ENCODE assay signal across 21 mouse cellular contexts in the genomic region with DNA sequence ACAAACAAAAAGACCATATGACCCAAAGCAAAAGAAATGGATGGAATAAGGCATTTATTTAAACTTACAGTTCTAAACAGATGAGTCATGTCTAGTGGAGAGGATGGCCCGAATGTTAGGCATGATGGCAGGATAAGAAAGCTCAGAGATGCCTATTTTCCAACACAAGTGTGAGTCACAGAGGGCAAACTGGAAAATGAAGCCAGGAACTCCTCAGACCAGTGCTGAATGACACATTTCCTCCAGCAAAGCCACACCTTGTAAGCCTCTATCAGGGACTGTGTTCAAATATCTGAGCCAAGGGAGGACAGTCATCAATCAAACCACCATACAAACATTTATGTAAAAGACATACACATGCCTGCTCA. TPM values are rescaled to one million over a fixed set of nuclear protein-coding genes. Genes with fewer than 3 reads are reported as not detected.
A peak's percentile ranks its signal among the peaks of the same experiment; 100 is the strongest.
DNase-seq lines count a peak whose midpoint lies in the region; ATAC-seq and TF ChIP-seq lines count a peak whose summit lies in the region.
"Had no signal": no experiment of that assay in that cellular context is flagged by ENCODE, and none has a peak within 500 bp of the region (broad histone marks: within the 10 kb centered on the region; RNA-seq: fewer than 3 reads in every experiment).

No protein-coding gene starts in this region.

- no peak overlapping the region for H3K4me2 ChIP-seq in lung, postnatal 0 days (replicated peaks; ENCODE audit: low read depth, low read length)
- H3K4me2 ChIP-seq in forebrain, postnatal 0 days (ENCODE audit: low read depth), result no peak overlapping the region
- H3K4me2 ChIP-seq in forebrain, embryonic 14.5 days (ENCODE audit: low read length), result no peak overlapping the region
- H3K4me2 ChIP-seq: embryonic facial prominence, embryonic 12.5 days; forebrain, embryonic 15.5 days had no signal

- no peak overlapping the region for H3K9ac ChIP-seq in lung, postnatal 0 days (replicated peaks; ENCODE audit: low read depth)
- no peak overlapping the region for H3K9ac ChIP-seq in MEL (ENCODE audit: control insufficient read depth, low read depth, low read length, poor library complexity, severe bottlenecking)
- H3K9ac ChIP-seq in forebrain, postnatal 0 days, result no peak overlapping the region
- H3K9ac ChIP-seq in forebrain, embryonic 14.5 days (ENCODE audit: low read length), result no peak overlapping the region
- H3K9ac ChIP-seq: embryonic facial prominence, embryonic 12.5 days; forebrain, embryonic 15.5 days had no signal

- peak; percentile 88 for TF ChIP-seq EP300 in lung, postnatal 0 days (IDR thresholded peaks at IDR 0.05)
- TF ChIP-seq EP300 in MEL (IDR thresholded peaks at IDR 0.05; ENCODE audit: low read depth in 1 of 2, low read length in 2 of 2), result no peak

- 0 out of 2 replicates have a peak, but pooled peaks cover 4% of the 10 kb centered on the region for H3K4me1 ChIP-seq in lung, postnatal 0 days (ENCODE audit: insufficient read depth, low read depth, low read length)
- H3K4me1 ChIP-seq in MEL (ENCODE audit: control insufficient read depth in 1 of 2, insufficient read depth in 2 of 2, low read length in 2 of 2), result peaks cover 0 to 2% of the 10 kb centered on the region in 2 experiments; a peak in 1 of 4 replicates
- no peaks in the 10 kb centered on the region for H3K4me1 ChIP-seq in forebrain, postnatal 0 days (ENCODE audit: insufficient read depth)
- H3K4me1 ChIP-seq in forebrain, embryonic 14.5 days (ENCODE audit: control insufficient read depth, insufficient read depth, low read length), result no peaks in the 10 kb centered on the region
- H3K4me1 ChIP-seq: embryonic facial prominence, embryonic 12.5 days; forebrain, embryonic 15.5 days; midbrain, embryonic 10.5 days had no signal

- H3K27ac ChIP-seq in lung, postnatal 0 days (ENCODE audit: low read length), result no peak overlapping the region
- H3K27ac ChIP-seq in MEL (ENCODE audit: control insufficient read depth, low read depth, low read length), result no peak overlapping the region
- no peak overlapping the region for H3K27ac ChIP-seq in forebrain, postnatal 0 days (ENCODE audit: low read depth, low read length)
- no peak overlapping the region for H3K27ac ChIP-seq in forebrain, embryonic 14.5 days (ENCODE audit: low read depth, low read length)
- H3K27ac ChIP-seq: embryonic facial prominence, embryonic 12.5 days; forebrain, embryonic 15.5 days; heart, embryonic 10.5 days; left cerebral cortex, adult 2 months; limb, embryonic 10.5 days; midbrain, embryonic 10.5 days had no signal

- no peaks in the 10 kb centered on the region for H3K79me2 ChIP-seq in MEL (ENCODE audit: control insufficient read depth, insufficient read depth, low read length, poor library complexity)

- 22% methylated on average over 1 of the region's 1 CpGs for WGBS in lung, postnatal 0 days
- WGBS in forebrain, postnatal 0 days, result 64% methylated on average over 1 of the region's 1 CpGs
- 93% methylated on average over 1 of the region's 1 CpGs for WGBS in forebrain, embryonic 14.5 days

- no peaks in the 10 kb centered on the region for H3K27me3 ChIP-seq in lung, postnatal 0 days (replicated peaks; ENCODE audit: insufficient read depth, low read length)
- no peaks in the 10 kb centered on the region; a peak in 1 of 4 replicates for H3K27me3 ChIP-seq in MEL (ENCODE audit: control insufficient read depth in 1 of 2, insufficient read depth in 2 of 2, low read length in 2 of 2)
- no peaks in the 10 kb centered on the region for H3K27me3 ChIP-seq in forebrain, postnatal 0 days (ENCODE audit: insufficient read depth, low read length)
- H3K27me3 ChIP-seq in forebrain, embryonic 14.5 days (replicated peaks; ENCODE audit: control insufficient read depth, insufficient read depth, low read length), result no peaks in the 10 kb centered on the region
- H3K27me3 ChIP-seq: CH12.LX; embryonic facial prominence, embryonic 12.5 days; forebrain, embryonic 15.5 days had no signal

- no peak for TF ChIP-seq CTCF in lung, postnatal 0 days (IDR thresholded peaks at IDR 0.05)
- TF ChIP-seq CTCF in MEL (IDR thresholded peaks at IDR 0.05 in 2 of 3, conservative IDR thresholded peaks at IDR 0.05 in 1 of 3; ENCODE audit: control insufficient read depth in 1 of 3, insufficient read depth in 1 of 3, low read depth in 2 of 3, low read length in 3 of 3, poor library complexity in 1 of 3, severe bottlenecking in 1 of 3), result no peak
- TF ChIP-seq CTCF in forebrain, postnatal 0 days (IDR thresholded peaks at IDR 0.05; ENCODE audit: low read depth), result no peak

- TF ChIP-seq POLR2A in MEL (IDR thresholded peaks at IDR 0.05; ENCODE audit: control insufficient read depth in 1 of 2, insufficient read depth in 1 of 2, low read depth in 1 of 2, low read length in 2 of 2, poor library complexity in 1 of 2), result no peak

- H3K4me3 ChIP-seq in lung, postnatal 0 days (ENCODE audit: low read depth, low read length), result no peak overlapping the region
- no peak overlapping the region for H3K4me3 ChIP-seq in MEL (ENCODE audit: control insufficient read depth in 1 of 2, insufficient read depth in 1 of 2, low read depth in 2 of 2, low read length in 2 of 2)
- no peak overlapping the region for H3K4me3 ChIP-seq in forebrain, postnatal 0 days (ENCODE audit: low read depth, low read length)
- H3K4me3 ChIP-seq in forebrain, embryonic 14.5 days (ENCODE audit: low read depth, low read length), result no peak overlapping the region
- H3K4me3 ChIP-seq: embryonic facial prominence, embryonic 12.5 days; erythroblast, embryonic 14.5 days; forebrain, embryonic 15.5 days; heart, embryonic 10.5 days; left cerebral cortex, adult 2 months; limb, embryonic 10.5 days; midbrain, embryonic 10.5 days had no signal

- H3K9me3 ChIP-seq in lung, postnatal 0 days (ENCODE audit: low read length), result no peaks in the 10 kb centered on the region
- H3K9me3 ChIP-seq in MEL (replicated peaks; ENCODE audit: insufficient read depth, low read length), result no peaks in the 10 kb centered on the region
- H3K9me3 ChIP-seq in forebrain, postnatal 0 days (ENCODE audit: low read length), result no peaks in the 10 kb centered on the region
- no peaks in the 10 kb centered on the region; the same call in 1 of the 2 replicates for H3K9me3 ChIP-seq in forebrain, embryonic 14.5 days (replicated peaks; ENCODE audit: control insufficient read depth, low read length)
- H3K9me3 ChIP-seq: embryonic facial prominence, embryonic 12.5 days; forebrain, embryonic 15.5 days; heart, embryonic 10.5 days; limb, embryonic 10.5 days; midbrain, embryonic 10.5 days had no signal

- TF ChIP-seq RAD21 in MEL (IDR thresholded peaks at IDR 0.05; ENCODE audit: low read depth, low read length), result no peak

- ATAC-seq in lung, postnatal 0 days, result peak; percentile 90
- ATAC-seq in common myeloid progenitor, adult 5-6 weeks (replicated peaks; ENCODE audit: low read depth, poor library complexity, severe bottlenecking), result peak; percentile 46; the same call in 1 of the 2 replicates
- ATAC-seq in forebrain, postnatal 0 days, result no peak
- no peak for ATAC-seq in forebrain, embryonic 14.5 days
- ATAC-seq: forebrain, embryonic 15.5 days had no signal

- H3K36me3 ChIP-seq in lung, postnatal 0 days (ENCODE audit: insufficient read depth, low read length), result no peaks in the 10 kb centered on the region
- H3K36me3 ChIP-seq in MEL (ENCODE audit: control insufficient read depth in 1 of 2, insufficient read depth in 2 of 2, low read length in 2 of 2), result no peaks in the 10 kb centered on the region; a peak in 1 of 4 replicates
- no peaks in the 10 kb centered on the region for H3K36me3 ChIP-seq in forebrain, postnatal 0 days (ENCODE audit: insufficient read depth)
- H3K36me3 ChIP-seq in forebrain, embryonic 14.5 days (ENCODE audit: control insufficient read depth, insufficient read depth, low read length), result no peaks in the 10 kb centered on the region
- H3K36me3 ChIP-seq: embryonic facial prominence, embryonic 12.5 days; forebrain, embryonic 15.5 days; heart, embryonic 10.5 days; limb, embryonic 10.5 days; midbrain, embryonic 10.5 days had no signal

- DNase-seq in lung, postnatal 0 days (ENCODE audit: low spot score), result peak; percentile 71
- DNase-seq in lung, postnatal 14 days, result no peak
- DNase-seq in MEL (ENCODE audit: low read depth, low spot score), result peak; percentile 14
- no peak for DNase-seq in forebrain, postnatal 0 days
- DNase-seq in cerebellum, adult 11 months, result no peak
- DNase-seq in forebrain, embryonic 14.5 days (ENCODE audit: low spot score), result no peak
- DNase-seq: adrenal gland, postnatal 14 days; cerebellum, adult 18-20 months; kidney, adult 9 months; kidney, postnatal 25 days; lung, adult 18-20 months; retina, postnatal 1 day had no signal

TF ChIP-seq in MEL, 35 proteins besides CTCF, POLR2A, EP300 and RAD21 (continues in another document):
- no peak for TF ChIP-seq ELF1 (IDR thresholded peaks at IDR 0.05; ENCODE audit: low read depth, low read length)
- TF ChIP-seq CHD2 (IDR thresholded peaks at IDR 0.05; ENCODE audit: low read length), result no peak
- TF ChIP-seq SMC3 (IDR thresholded peaks at IDR 0.05; ENCODE audit: low read depth, low read length), result no peak
- TF ChIP-seq ZKSCAN1 (IDR thresholded peaks at IDR 0.05; ENCODE audit: low read depth, low read length), result no peak
- no peak for TF ChIP-seq GATA1 (IDR thresholded peaks at IDR 0.05; ENCODE audit: low read depth, low read length)
- TF ChIP-seq ZMIZ1 (IDR thresholded peaks at IDR 0.05; ENCODE audit: low read depth, low read length), result no peak
- no peak for TF ChIP-seq SIN3A (IDR thresholded peaks at IDR 0.05; ENCODE audit: low read length)
- no peak for TF ChIP-seq ZNF384 (IDR thresholded peaks at IDR 0.05; ENCODE audit: low read depth, low read length)
- no peak for TF ChIP-seq TAL1 (IDR thresholded peaks at IDR 0.05; ENCODE audit: low read length)
- TF ChIP-seq RCOR1 (IDR thresholded peaks at IDR 0.05; ENCODE audit: low read depth, low read length), result no peak
- no peak for TF ChIP-seq HCFC1 (IDR thresholded peaks at IDR 0.05; ENCODE audit: low read depth, low read length)
- TF ChIP-seq BHLHE40 (IDR thresholded peaks at IDR 0.05; ENCODE audit: borderline replicate concordance, low read depth, low read length), result no peak
- no peak for TF ChIP-seq KAT2A (conservative IDR thresholded peaks at IDR 0.05; ENCODE audit: low read depth, low read length)
- no peak for TF ChIP-seq E2F4 (IDR thresholded peaks at IDR 0.05; ENCODE audit: borderline replicate concordance, low read depth, low read length)
- TF ChIP-seq CHD1 (IDR thresholded peaks at IDR 0.05; ENCODE audit: low read depth, low read length), result no peak

RNA-seq across cellular contexts. Expression of gene Nrip1, which starts 35.7 kb away (rescaled TPM):
- polyA plus RNA-seq in lung, postnatal 0 days (2015; fragmentation: Nextera tagmentation; extraction: Ambion mirVana), result 25.3 and 29.6 TPM in 2 replicates
- total RNA-seq in MEL (2012; rRNA removed), result 13.6 and 16.2 TPM in 2 replicates
- polyA plus RNA-seq in MEL (2012; ENCODE audit: insufficient read depth in 1 of 2, insufficient read length in 2 of 2, low read depth in 1 of 2, low replicate concordance in 2 of 2, missing spikeins in 1 of 2), result 10 to 100 TPM; 21.1 to 42.6 TPM
- 46.7 and 48.3 TPM in 2 replicates for total RNA-seq in common myeloid progenitor, adult 5-6 weeks (2017)
- total RNA-seq in forebrain, postnatal 0 days (2014; rRNA removed), result 31.0 and 40.9 TPM in 2 replicates
- polyA plus RNA-seq in forebrain, postnatal 0 days (2015; fragmentation: Nextera tagmentation; extraction: Ambion mirVana), result 30.0 and 34.8 TPM in 2 replicates
- polyA plus RNA-seq in forebrain, embryonic 14.5 days (2014; fragmentation: Nextera tagmentation; extraction: Ambion mirVana), result 16.5 and 24.0 TPM in 2 replicates
- total RNA-seq: CH12.LX had no signal

Comparison
In these comparisons a context has a peak if more than half of its experiments do, and no peak if none do; other contexts are left out.
1. DNase-seq: peak in lung, postnatal 0 days (single experiment) and MEL (single experiment); none in lung, postnatal 14 days (single experiment), forebrain, postnatal 0 days (single experiment), cerebellum, adult 11 months (single experiment) and forebrain, embryonic 14.5 days (single experiment).
2. ATAC-seq: peak in lung, postnatal 0 days (single experiment) and common myeloid progenitor, adult 5-6 weeks (single experiment); none in forebrain, postnatal 0 days (single experiment) and forebrain, embryonic 14.5 days (single experiment).